Mouse (Mus musculus) testis, adult 2 months (tissue): Measurements from ENCODE around the gene Muc13. TPM values are rescaled to one million over a fixed set of nuclear protein-coding genes. Genes with fewer than 3 reads are reported as not detected.
A peak's percentile ranks its signal among the peaks of the same experiment; 100 is the strongest.

ENCODE experiments used
- H3K27ac ChIP-seq: fragments of 200-500 bp; 2 replicates; pipeline ENCODE4 v1.5.1; 2012; ENCODE audit warnings: low read depth, low read length; ENCODE audit not compliant: control insufficient read depth, insufficient read depth
- H3K27me3 ChIP-seq: fragments of 200-500 bp; 2 replicates; pipeline ENCODE4 v1.6.1; 2012; ENCODE audit warnings: mild to moderate bottlenecking, low read length, moderate library complexity; ENCODE audit not compliant: control insufficient read depth, insufficient read depth
- H3K36me3 ChIP-seq: fragments of 200-500 bp; 2 replicates; pipeline ENCODE4 v1.6.1; 2012; ENCODE audit warnings: mild to moderate bottlenecking, low read length; ENCODE audit not compliant: control insufficient read depth, insufficient read depth
- H3K4me1 ChIP-seq: fragments of 200-500 bp; 2 replicates; pipeline ENCODE4 v1.6.1; 2012; ENCODE audit warnings: low read length; ENCODE audit not compliant: control insufficient read depth, insufficient read depth
- H3K4me3 ChIP-seq: fragments of 200-500 bp; 2 replicates; pipeline ENCODE4 v1.5.1; 2012; ENCODE audit warnings: low read depth, mild to moderate bottlenecking, low read length, moderate library complexity, mixed read lengths; ENCODE audit not compliant: control insufficient read depth
- CTCF ChIP-seq: fragments of 200-500 bp; IDR thresholded peaks from 2 replicates; pipeline ENCODE4 v1.5.1; 2012; ENCODE audit warnings: low read depth, mild to moderate bottlenecking, inconsistent platforms, low read length, moderate library complexity; ENCODE audit not compliant: control insufficient read depth, insufficient read depth, insufficient replicate concordance
- POLR2A ChIP-seq: fragments of 200-500 bp; IDR thresholded peaks from 2 replicates; pipeline ENCODE4 v1.6.1; 2012; ENCODE audit warnings: low read depth, mild to moderate bottlenecking, inconsistent platforms, low read length, moderate library complexity; ENCODE audit not compliant: control insufficient read depth
- polyA plus RNA-seq: library from polyadenylated mRNA; depleted of rRNA; stranded (reverse); fragments of >200 nt; gene quantifications from 2 replicates; pipeline ENCODE4 v1.2.3, GENCODE M21; 2012

Muc13 gene
- polyA plus RNA-seq, 1 experiment: 0.32 TPM

DNA sequence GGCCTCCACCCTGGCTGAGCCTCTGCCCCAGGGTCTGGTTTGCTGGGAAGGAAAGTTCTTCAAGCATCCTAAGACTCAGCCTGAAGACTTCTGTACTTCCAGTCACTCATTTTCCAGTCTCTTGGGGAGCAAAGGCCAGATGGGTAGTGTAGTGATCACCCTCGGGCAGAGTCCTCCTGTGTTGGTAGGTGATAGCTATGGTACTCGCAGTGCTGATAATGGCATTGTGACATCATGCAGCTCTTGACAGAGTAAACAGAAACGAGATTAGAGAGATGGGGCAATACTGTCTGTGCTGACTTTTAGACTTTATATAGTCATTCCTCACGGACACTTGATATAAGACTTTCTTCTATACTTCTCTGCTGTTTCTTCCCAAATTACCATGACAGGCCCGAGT, 21.0 kb upstream of the Muc13 start:
- Histone ChIP-seq H3K36me3 (no peaks in the 10 kb centered on the region), H3K4me1 (peaks cover 3% of the 10 kb centered on the region), H3K27ac (no peak overlapping the region), H3K4me3 (peak overlapping the region; percentile 69), H3K27me3 (no peaks in the 10 kb centered on the region)
- TF ChIP-seq POLR2A: no peak
- no peak for TF ChIP-seq CTCF

DNA sequence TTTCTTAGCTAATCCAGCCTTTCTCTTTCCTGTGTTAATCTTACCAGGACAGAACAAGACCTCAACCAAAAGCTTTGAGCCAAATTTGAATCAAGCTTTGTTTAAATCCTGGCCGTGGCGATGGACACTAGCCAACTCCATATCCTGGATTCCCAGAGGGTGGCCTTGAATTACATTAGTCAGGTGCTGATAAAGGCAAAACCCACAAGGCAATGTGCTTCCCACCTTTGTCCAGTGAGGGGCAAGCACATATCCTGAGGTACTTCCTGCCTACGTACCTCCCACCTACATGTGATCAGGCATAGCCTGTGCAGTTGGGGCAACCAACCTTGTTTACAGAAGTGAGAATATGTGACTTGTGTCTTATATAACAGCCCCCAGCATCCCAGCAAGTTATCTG, 18.9 kb upstream of the Muc13 start:
- no peak overlapping the region for H3K4me3 ChIP-seq
- H3K4me1 ChIP-seq: no peaks in the 10 kb centered on the region
- H3K27ac ChIP-seq: no peak overlapping the region
- no peaks in the 10 kb centered on the region for H3K27me3 ChIP-seq
- no peaks in the 10 kb centered on the region for H3K36me3 ChIP-seq
- TF ChIP-seq CTCF: no peak
- TF ChIP-seq POLR2A: no peak

DNA sequence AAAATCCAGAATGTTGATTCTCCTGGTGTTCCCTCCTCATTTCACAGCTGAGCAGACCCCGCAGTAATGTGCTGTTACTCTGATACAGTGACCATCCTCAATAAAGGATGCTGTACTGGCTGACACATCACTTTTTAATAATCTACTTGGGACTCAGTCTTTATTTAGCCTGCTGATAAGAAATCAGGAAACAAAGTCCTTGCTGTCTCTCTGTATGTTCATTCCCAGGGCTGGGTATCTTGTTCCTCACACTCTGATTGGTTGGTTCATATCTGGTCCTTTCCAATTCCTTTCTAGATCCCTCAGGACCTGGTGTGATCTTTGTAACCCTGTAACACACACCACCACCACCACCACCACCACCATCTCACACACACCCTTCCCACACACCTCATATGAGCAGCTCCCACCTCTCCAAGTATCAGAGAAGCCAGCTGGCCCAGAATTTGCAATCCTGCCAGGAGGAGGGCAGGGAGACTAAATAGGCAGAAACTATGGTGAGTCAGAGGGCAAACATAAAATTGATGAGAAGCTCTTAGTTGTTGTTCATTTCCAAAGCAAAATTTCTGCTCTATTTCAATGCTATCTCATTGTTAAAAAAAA, 18.0 kb upstream of the Muc13 start:
- no peaks in the 10 kb centered on the region for H3K27me3 ChIP-seq
- H3K27ac ChIP-seq: no peak overlapping the region
- H3K36me3 ChIP-seq: no peaks in the 10 kb centered on the region
- H3K4me3 ChIP-seq: no peak overlapping the region
- TF ChIP-seq CTCF (no peak), POLR2A (no peak)
- no peaks in the 10 kb centered on the region for H3K4me1 ChIP-seq

DNA sequence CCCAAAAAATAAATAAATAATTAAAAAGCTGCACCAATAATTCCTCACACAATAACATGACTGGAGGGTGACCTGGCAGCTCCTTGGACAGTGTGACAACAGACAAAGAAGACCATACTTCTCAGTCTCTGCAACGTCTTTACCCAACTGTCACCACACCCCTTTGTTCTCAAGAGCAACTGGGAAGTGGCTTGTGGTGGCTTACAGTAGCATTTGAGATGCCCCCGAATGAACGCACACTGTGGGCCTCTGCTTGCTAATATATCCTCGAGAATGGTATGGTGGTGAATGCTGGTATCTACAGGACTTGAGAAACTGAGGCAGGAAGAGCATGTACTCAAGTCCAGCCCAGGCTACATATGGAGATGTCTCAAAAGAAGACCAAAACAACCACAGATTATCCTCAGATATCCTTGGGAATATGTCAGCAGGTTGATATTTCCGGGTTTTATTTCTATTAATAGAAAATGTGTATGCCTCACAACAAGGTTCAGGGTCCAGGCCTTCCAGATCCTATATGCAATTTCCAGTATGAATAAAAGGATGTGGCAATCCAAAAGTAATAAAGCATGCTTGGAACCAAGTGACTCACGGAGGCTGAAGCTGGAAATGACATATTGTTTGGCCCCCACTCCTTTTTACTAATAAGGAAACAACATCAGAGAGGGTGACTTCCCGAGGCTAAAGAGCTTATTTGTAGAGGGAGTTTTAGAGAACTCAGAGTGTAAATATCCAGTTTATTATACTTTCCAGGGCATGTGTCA, 16.9 kb upstream of the Muc13 start:
- no peak for TF ChIP-seq CTCF
- no peak for TF ChIP-seq POLR2A
- Histone ChIP-seq H3K27ac (no peak overlapping the region), H3K4me3 (no peak overlapping the region)

DNA sequence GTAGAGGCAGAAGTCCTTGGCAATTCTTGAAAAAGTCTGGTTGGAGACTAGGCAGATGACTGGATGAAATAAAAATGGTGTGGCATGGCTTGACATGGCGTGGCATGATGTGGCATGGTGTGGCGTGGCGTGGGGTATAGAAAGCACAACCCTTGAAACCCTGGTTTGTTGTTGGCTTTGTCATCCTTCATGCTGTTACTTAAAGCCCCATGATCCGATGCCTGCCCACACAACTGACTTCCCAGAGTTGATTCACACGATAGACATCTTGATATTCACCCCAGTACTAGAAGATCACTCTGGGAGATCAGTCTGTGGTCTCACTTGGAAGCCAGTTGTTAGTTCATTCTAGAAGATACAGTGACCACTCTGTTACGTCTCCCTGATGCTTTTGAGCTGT, 16.2 kb upstream of the Muc13 start:
- no peak for TF ChIP-seq CTCF
- TF ChIP-seq POLR2A: no peak
- H3K4me1 ChIP-seq: no peaks in the 10 kb centered on the region
- no peak overlapping the region for H3K4me3 ChIP-seq
- H3K27ac ChIP-seq: no peak overlapping the region
- no peaks in the 10 kb centered on the region for H3K36me3 ChIP-seq
- H3K27me3 ChIP-seq: no peaks in the 10 kb centered on the region

More for the DNA sequence above, 16.9 kb upstream of the Muc13 start:
- H3K4me1 ChIP-seq: no peaks in the 10 kb centered on the region
- H3K36me3 ChIP-seq: no peaks in the 10 kb centered on the region
- H3K27me3 ChIP-seq: no peaks in the 10 kb centered on the region

DNA sequence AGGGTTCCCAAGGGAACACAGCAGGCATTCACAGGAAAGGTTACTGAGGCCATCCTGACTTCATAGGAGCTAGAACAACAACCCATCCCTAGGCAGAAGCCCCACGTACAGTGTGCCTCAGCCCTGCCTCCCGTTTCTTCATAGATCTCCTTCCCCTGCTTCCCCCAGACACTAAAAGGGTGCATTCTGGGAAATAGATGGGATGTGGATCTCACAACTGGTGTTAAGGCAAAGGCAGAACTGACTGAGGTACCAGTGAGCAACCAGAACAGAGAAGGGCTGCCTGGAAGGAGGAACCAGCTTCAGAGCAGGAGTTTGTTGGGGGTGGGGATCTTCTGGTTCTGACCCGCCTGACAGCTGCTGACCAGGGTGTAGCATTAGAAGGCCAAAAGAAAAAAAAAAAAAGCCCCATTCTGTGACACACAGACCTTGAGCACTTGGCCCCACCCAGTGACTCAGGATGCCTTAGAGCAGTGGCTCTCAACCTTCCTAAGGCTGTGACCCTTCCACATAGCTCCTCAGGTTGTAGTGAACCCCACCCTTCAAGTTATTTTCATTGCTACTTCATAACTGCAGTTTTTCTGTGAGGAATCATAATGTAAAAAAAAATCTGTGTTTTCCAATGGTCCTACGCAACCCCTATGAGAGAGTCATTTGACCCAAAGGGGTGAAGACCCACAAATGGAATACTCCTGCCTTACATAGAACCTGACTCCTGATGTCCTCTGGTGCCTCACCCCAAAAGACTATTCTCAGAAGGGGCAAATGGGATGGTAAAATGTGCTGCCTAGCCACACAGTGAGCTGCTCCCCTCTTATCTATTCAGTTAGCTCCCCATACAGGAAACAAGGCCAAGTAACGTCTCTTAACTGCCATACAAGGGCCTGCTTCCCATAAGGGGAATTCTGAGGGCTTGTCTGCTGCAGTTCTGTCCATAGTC, 11.8 kb upstream of the Muc13 start:
- Histone ChIP-seq H3K36me3 (no peaks in the 10 kb centered on the region), H3K27me3 (no peaks in the 10 kb centered on the region), H3K27ac (no peak overlapping the region), H3K4me1 (peaks cover 3% of the 10 kb centered on the region), H3K4me3 (no peak overlapping the region)
- TF ChIP-seq POLR2A (no peak), CTCF (no peak)

DNA sequence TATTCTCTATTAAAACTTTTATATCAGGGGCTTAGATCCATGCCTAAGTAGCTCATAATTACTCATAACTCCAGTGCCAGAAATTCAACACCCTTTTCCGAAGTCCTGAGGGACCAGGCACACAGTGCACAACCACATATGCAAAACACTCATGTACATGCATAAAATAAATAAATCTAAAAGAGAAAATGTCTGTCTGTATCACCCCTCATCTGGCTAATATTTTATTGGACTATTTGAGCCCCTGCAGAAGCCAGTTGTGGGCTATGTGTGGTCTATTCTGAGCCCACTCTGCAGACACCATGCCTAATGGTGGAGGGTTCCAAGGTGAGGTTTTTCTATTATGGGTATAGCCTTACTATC, 11.1 kb upstream of the Muc13 start:
- Histone ChIP-seq H3K4me3 (no peak overlapping the region), H3K27ac (no peak overlapping the region), H3K4me1 (peaks cover 3% of the 10 kb centered on the region), H3K27me3 (no peaks in the 10 kb centered on the region), H3K36me3 (no peaks in the 10 kb centered on the region)
- TF ChIP-seq POLR2A: no peak
- no peak for TF ChIP-seq CTCF
